Mouse (Mus musculus) heart, adult 8-10 months (tissue): Measurements from ENCODE around the gene Cntln. TPM values are rescaled to one million over a fixed set of nuclear protein-coding genes. Genes with fewer than 3 reads are reported as not detected.

ENCODE experiments used
- DNase-seq: peaks from one replicate; pipeline ENCODE4 v3.0.0; 2022; ENCODE audit warnings: low spot score
- total RNA-seq, 4 experiments: library from RNA; stranded (reverse); gene quantifications; 2 replicates each; pipeline ENCODE4 v1.2.4; 2022

The Cntln gene
- total RNA-seq, 4 experiments from 2014 or later, result 1.8 to 2.5 (median 2.0) TPM

DNA sequence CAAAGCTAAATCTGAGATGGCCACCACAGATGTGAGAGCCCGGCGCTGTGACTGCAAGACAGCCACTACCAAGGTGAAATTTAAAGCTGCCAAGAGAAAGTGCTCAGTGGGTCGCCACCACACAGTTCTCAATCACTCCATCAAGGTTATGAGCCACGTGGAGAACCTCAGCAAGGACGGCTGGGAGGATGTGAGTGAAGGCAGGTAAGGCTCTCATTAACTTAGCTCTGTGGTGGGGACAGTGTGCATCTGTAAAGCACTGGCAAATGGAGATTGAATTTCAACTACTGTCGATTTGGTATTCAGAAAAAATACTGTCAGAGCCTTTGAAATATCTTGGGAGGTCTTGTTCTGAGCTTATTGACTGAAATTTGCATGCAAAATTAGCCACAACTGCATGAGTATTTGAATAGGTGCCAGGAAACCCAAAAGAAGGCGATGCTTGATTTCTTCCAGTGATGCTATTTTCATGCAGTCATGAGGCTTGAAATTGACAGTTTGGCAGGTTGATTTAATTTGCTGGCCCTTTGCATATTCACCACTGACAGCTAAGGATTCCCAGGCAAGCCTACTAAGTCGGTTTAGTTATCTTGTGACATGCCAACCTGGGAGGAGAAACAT, 165.9 kb downstream of the Cntln start:
- DNase-seq, result no peak

DNA sequence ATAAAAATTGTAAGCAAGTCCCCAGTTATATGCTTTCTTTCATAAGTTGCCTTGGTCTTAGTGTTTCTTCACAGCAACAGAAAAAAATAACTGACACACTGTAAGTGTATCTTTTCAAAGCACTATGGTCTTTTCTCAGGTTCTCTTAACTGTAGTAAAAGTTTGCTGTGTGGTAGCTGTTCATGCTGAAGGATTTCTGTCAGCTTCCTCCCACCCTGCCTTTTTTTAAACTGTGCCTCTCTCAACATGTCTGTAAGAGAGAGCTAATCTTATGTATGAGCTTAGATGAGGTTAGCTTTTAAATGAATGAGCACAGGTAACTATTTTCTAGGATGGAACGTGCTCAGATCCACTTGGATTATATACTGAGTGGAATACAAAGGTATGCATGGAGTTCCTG, 170.5 kb downstream of the Cntln start:
- DNase-seq, result no peak

DNA sequence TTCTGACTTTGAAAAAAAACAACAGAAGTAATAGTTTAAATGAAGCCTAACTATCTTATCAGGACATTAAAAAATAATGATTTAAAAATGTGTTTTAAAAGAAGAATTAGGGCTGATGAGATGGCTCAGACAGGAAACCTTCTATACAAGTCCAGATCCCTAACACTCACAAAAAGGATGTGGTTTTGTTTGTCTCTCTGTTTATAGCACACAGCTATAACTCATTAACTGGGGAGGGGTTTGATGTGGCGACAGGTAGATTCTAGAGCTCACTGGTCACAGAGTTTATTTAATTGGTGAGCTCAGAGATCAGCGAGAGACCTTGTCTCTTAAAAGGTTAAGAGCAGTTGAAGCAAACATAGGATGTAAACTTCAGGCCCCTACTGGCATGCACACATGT, 175.5 kb downstream of the Cntln start:
- no peak for DNase-seq

DNA sequence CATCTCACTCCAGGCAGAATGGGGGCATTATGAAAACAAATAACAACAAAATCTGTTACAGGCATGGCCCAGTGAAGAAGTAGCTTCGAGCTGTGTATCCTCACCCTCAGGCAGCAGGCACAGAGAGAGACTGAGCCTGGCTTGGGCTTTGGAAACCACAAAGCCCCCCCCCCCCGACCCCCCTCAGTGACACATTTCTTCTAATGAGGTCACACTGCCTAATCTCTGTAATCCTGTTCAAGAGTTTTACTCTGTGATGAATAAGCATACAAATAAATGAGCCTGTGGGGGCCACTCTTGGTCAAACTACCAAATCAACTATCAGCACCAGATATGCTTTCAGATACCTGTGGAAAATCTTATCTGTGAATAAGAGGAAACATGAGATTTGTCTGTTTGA, 177.6 kb downstream of the Cntln start:
- DNase-seq, result no peak

DNA sequence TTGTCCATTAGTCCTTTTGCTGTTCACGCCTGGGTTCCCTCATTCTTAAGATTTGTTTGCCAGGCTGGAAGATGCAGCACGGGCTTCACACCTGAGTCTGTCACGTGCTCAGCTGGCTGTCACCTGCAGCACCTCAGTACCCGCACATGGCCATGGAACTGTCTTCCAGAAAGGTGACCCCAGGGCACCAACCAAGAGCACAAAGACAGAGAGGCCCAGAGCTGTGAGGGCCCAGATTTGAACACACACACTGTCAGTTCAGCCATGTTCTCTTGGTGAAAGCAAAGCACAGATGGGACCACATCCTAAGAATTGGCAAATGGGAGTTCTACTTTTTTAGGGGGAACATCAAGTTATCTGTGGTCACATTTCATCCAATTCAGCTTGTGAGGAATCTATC, 211.9 kb downstream of the Cntln start:
- no peak for DNase-seq

DNA sequence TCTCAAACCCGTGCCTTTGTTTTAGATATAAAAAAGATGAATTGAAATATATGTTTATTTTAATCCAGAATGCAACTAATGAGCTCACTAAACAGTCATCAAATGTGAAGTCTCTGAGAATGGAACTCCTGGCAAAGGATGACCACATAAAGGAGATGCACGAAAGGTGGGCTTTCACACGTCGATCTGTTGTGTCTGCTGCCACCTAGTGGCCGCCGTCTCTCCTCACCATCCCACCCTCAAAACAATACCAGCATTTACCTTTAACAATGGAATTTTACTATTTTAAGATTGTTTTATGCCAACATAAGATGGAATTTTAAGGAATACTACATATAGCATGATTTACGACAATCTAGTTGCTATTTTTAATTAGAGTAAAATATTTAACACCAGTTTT, 212.6 kb downstream of the Cntln start:
- peak; percentile 33 for DNase-seq

DNA sequence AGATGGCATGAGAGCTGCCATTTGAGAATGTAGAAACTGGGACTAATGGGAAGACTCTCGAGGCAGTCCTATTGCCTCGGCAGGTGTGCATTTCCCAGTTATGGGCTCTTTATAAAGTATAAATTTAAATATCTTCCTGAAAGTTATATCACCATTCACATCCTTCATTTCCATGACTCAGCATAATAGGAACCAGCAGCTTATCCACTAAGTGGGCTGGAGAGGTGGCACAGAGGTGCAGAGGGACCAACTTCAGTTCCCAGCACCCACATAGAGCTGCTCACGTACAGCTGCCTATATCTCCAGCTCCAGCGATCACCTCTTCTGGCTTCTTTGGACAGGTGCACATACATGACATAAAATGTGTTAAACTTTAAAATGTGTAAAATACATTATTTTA, 218.1 kb downstream of the Cntln start:
- DNase-seq, result no peak

DNA sequence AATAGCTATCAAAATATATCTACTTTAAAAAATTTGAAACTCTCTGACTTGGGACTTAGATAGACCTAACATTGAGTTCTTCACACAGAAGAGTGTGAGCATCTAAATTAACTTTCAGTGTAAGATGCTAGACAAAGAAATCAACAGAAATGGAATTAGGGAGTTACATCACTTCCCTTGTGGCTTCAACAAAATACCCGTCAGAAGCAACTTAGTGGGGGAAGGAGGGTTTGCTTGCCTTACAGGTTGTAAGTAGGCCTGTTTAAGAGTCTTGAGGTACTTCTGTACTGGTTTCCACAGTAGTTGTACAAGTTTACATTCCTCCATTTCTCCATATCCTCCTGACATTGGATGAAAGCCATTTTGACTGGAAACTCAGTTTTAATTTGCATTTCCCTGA, 222.3 kb downstream of the Cntln start:
- DNase-seq, result no peak

DNA sequence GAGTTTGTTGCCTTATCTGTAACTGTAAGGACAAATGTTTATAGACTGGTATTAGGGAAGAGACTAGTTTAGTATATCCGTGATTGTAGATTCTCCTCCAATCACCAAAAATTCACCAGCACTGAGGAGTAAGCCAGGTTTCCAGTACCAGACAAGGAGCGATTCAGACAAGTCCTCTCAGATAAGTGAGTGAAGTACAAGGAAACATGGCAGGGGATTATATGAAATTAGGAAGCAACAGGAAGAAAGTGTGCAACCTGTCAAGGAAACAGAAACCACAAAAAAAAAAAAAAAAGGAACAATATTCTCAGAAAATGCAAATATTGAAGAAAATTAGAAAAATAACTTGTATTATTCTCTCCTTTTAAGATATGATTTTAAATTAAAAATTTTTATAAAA, 222.9 kb downstream of the Cntln start:
- no peak for DNase-seq

DNA sequence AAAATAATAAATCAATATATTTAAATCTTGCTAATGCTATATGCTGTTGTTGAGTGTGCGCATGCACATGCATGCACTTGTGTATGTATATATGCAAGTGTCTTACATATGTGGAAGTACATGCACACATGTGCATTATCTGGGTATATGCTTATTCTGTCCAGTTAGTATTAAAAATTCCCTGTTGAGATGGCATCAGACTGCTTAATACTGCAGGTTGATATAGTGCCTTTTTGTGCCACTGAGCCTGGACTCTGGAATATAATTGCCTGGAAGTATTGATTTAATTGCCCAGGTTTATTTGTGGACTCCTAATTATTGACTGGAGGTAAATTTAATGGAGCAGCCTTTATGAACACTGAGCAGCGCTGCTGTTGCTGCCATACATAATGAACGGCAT, 236.2 kb downstream of the Cntln start:
- no peak for DNase-seq

DNA sequence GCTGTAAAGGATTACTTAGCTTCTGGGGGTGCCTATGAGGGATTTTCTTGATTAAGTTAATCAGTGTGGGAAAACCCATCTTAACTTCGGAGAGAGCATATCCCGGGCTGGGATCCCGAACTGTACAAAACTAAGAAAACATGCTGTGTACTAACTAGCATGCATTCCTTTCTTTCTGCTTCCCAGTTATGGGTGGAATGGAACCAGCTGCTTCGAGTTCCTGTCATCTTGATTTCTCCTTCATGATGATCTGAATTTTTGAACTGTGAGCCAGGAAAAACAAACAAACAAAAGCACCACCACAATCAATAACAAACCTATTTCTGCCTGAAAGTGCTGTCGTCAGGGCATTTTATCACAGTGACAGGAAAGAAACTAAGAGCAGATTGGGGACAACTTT, 265.6 kb downstream of the Cntln start:
- no peak for DNase-seq

DNA sequence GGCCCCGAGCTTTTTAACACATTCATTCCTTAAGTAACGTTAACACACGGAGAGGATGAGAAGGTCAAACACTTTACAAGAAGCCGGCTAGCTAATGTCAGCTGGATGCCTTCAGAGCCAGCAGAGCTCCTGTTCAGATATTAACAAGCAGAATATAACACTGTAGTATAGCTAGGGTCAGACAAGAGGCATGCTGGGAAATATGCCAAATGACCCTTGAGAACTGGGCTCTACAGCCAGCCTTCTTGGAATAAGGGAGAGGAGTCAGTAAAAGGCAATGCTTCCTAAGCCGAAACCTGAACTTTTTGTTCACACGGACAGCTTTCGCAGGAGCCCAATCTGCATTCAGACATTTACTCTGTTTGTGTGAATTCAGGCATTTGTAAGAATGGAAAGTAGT, 267.8 kb downstream of the Cntln start:
- DNase-seq, result no peak

DNA sequence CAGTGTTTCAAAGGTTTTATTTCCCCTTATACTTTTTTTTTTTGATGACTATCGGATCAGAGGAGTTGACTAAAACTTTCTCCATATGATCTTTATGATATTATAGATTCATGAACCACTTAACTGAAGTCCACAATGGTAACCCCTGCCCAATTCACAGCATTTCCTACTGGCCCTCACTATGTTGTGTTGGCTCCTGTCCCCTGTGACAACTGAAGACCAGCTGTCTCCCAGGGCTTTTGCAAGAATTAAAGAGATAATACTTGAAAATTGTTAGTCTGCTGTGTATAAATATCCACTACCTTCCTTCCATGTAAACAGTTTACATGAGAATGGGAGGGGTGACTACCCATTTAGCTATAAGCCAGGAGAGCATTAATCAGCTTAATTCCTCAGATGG, 270.3 kb downstream of the Cntln start:
- no peak for DNase-seq

DNA sequence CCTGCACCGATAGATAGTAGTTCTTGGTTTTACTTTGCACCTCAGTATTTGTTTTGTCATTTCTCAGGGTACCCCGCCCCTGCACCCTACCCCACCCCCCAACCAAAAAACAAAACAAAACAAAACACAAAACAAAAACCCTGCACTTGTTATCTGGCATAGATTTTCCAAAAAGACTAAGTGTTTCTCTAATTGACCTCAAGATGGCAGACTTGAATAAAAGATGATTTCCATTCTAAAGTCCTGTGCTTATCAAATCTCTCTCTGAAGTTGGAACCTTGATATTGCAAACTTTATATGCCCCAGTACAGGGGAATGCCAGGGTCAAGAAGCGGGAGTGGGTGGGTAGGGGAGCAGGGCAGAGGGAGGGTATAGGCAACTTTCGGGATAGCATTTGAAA, 277.0 kb downstream of the Cntln start:
- no peak for DNase-seq

DNA sequence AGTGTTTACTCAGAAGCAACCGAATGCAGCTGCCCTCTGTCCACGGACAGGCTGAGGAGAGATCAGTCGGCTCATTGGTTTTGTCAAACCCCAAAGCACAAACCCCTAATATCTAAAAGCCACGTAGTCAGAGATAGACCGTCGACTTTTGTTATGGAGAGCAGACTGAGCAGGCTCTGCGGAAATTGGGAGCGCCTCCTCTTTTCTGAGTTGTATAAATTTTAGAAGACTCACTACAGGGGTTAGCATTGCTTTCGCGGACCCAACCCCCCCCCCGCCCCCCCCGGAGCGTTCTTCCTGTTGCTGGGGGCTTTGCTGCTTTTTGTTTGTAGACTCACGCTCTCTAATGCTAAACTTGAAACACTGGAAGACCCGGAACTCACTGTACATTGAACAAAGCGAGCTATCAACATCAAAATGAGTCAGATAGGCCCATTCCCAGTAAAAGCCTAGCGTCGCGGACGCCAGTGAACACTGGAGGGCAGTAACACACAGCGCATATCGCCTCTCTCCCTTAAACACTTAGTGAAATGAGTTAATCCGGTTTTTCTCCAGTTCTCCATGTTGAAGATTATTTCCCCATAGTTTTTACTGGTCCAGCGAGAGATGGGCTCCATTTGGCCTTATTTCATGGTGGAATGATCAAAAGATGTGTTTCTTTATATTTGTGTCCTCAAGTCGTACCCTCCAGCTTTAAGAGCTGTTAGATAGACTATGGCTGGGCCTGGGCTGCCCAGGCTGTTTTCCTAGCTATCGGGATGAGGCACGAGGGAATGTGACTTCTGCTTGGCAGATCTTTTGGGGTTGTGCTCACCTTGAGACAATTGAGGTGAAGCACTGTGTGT, 278.6 kb downstream of the Cntln start:
- DNase-seq, result no peak

DNA sequence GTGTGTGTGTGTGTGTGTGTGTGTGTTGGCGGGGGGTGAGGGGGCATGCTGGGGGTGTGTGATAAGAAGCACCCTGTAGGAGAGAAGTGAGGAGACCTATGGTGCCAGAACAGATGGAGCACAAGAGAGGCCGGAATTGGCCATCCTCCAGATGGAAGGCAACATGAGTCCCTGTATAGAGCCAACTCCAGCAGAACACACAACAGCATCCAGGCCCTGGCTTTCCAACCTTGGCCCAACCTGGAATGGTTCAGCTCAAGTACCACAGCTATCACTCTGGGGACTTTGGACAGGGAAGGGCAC, 279.2 kb downstream of the Cntln start:
- no peak for DNase-seq

DNA sequence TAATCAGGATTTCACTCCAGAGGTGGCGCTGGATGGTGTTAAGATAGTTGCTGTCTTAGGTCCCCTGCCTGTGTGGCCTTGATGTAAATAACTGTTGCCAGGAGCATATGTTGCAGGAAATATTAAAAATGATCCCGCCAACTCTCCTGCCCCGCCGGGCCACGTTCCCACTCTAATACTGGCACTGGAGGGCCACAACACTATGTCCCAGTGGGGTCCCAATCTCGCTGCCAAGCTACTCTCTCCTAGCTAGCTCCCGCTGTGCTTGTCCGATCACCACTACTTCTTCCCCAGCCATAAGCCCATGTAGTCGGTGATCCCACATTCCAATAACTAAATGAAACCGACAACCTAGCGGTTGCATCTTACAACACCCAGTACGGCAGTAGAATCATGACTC, 283.9 kb downstream of the Cntln start:
- no peak for DNase-seq

DNA sequence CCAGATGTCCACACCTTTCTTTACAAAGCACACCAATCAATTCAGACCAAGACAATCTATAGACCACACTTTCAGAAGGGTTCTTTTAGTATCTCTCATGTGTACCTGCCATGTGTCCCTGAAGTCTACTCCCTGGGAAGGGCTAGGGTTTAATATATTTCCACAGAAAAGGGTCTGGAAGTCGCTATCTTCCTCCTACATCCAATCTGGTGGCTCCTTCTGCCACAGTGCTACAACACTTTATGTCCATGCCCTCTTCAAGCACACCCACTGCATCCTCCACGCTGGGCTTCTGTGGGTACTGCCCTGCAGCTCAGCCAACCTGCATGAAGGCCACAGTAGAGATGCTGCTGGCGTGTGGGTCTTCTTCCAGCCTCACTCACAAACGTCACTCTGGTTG, 291.4 kb downstream of the Cntln start:
- no peak for DNase-seq

DNA sequence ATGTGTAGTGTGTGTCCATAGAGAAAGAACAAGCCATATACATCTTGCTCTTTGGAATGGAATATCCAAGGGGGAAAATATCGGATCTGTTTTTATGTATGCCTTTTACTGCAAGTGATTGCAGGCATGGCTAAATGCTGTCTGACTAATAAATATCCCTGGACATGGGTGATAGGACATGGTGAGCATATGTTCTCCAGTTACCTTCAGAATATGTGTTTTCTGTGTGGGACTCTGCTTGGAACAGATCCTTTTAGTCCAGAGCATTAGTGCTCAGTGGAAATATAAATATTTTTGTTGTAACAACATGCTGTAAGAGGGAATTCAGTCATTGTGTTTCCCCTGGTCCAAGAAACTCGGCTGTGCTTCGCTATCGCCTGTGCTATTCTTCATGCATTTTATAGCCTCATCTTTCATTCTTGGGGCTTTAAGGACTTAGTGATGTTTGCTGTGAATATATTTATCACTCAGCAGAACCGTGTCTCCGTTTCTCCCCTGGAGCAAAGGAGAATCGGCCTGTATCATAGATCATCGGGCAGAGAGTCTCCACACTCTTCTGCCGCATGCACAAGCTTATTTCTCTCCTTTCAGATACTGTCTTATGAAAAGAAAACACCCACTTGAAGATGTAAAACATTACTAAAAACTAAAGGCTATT, 294.4 kb downstream of the Cntln start:
- DNase-seq, result no peak
